Mouse (Mus musculus): Measurements from ENCODE around the gene Zfp566.

DNA sequence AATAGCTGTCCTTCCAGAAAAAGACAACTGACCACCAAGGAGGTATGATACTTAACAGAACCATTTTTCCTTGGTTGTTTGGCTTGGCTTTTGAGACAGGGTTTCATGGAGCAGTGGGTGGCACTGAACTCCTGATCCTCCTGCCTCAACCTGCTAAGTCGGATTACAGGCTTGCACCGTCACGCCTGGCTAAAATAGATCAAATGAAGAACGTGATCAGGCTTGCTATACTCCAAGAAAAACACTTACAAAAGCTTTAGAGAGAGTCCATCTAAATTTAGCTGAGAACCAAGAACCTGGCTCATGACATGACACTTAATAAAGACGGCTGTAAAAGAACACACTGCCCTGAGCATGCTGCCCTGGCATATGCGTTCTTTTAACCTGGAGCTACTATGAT, 30.0 kb downstream of the Zfp566 start:
- TF ChIP-seq ZNF384 (IDR thresholded peaks at IDR 0.05; ENCODE audit: low read depth, low read length) (no peak), CHD2 (IDR thresholded peaks at IDR 0.05; ENCODE audit: low read depth, low read length) (no peak), MAFK (IDR thresholded peaks at IDR 0.05; ENCODE audit: insufficient read depth, low read depth, low read length) (no peak)

Data from ES-E14 (cell line).